Mouse (Mus musculus) ES-Bruce4 (cell line): ENCODE data around the gene Osbpl2.

Source experiments
- CTCF ChIP-seq: IDR thresholded peaks from one replicate; pipeline ENCODE4 v1.8.1; 2011; ENCODE audit warnings: low read depth, low read length
- EP300 ChIP-seq: IDR thresholded peaks from 2 replicates; pipeline ENCODE4 v1.6.1; 2011; ENCODE audit warnings: low read depth, low read length; ENCODE audit not compliant: insufficient read depth
- POLR2A ChIP-seq: IDR thresholded peaks from one replicate; pipeline ENCODE4 v1.8.1; 2011; ENCODE audit warnings: low read length; ENCODE audit not compliant: insufficient read depth

- no peak for TF ChIP-seq CTCF
- no peak for TF ChIP-seq POLR2A
- no peak for TF ChIP-seq EP300
Measured at GRCm38 (mm10) chr2:180174121-180174520, 55.0 kb downstream of the Osbpl2 start.
